Mouse (Mus musculus) liver, adult 2 months (tissue): ENCODE measurements around the gene Rsl24d1.

Experiments used
- CTCF ChIP-seq: fragments of 200-500 bp; IDR thresholded peaks from 2 replicates; pipeline ENCODE4 v1.5.1; 2011; ENCODE audit warnings: low read depth, low read length, control low read depth
- POLR2A ChIP-seq: fragments of 200-500 bp; IDR thresholded peaks from 2 replicates; pipeline ENCODE4 v1.6.1; 2011; ENCODE audit warnings: low read length, control low read depth; ENCODE audit not compliant: insufficient read depth; ENCODE audit errors: extremely low read depth

DNA sequence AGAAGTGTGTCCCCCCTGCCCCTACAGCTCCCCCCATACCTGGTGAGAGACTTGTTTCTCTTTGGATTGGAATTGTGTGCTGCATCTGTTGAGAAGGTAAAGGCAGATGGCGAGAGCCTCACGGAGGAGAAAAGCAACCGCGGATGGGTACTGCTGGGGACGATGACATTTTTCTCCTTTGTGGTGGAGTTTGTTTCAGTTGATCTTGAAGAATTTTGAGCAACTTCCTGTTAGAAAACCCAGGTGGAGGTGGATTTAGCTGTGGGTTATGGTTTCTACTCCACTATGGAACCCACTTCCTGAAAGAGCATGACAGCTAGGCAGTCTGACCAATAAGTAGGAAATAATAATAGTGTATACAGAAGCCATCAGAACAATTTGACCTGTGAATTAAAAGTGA, 40.1 kb upstream of the Rsl24d1 start:
- TF ChIP-seq CTCF (no peak), POLR2A (no peak)
